1 mouse cellular context compared by ENCODE assay signal in genomic region chr9:57986293-57986692, GRCm38 (mm10).
TF ChIP-seq lines count a peak whose summit lies in the region.

No protein-coding gene starts in this region.

TF ChIP-seq in CH12.LX, 34 proteins besides CTCF, POLR2A, EP300 and RAD21 (continued from another document):
- TF ChIP-seq ZC3H11A (IDR thresholded peaks at IDR 0.05; ENCODE audit: low read depth, low read length) (no peak), TCF12 (IDR thresholded peaks at IDR 0.05; ENCODE audit: low read depth, low read length) (no peak), MAFK (IDR thresholded peaks at IDR 0.05; ENCODE audit: insufficient replicate concordance, low read length) (no peak), CHD2 (IDR thresholded peaks at IDR 0.05; ENCODE audit: low read length) (no peak), ELF1 (IDR thresholded peaks at IDR 0.05; ENCODE audit: low read depth, low read length) (no peak), MAX (IDR thresholded peaks at IDR 0.05; ENCODE audit: low read length) (no peak), BHLHE40 (IDR thresholded peaks at IDR 0.05; ENCODE audit: low read depth, low read length) (no peak), RCOR1 (conservative IDR thresholded peaks at IDR 0.05; ENCODE audit: low read depth, low read length) (no peak), POLR2AphosphoS2 (IDR thresholded peaks at IDR 0.05; ENCODE audit: low read depth, low read length) (no peak), ZNF384 (IDR thresholded peaks at IDR 0.05; ENCODE audit: low read depth, low read length) (no peak)
TF ChIP-seq in CH12.LX: peak in this region for 0.
